Mouse (Mus musculus) heart, embryonic 14.5 days (tissue): ENCODE data around the gene Veph1. TPM values are rescaled to one million over a fixed set of nuclear protein-coding genes. Genes with fewer than 3 reads are reported as not detected.

Source experiments
- ATAC-seq: fragments of 200-750 bp; cut with Nextera tagmentation; 2 replicates; pipeline ENCODE4 v1.8.0; 2017; ENCODE audit warnings: low read depth, moderate TSS enrichment; ENCODE audit not compliant: insufficient number of reproducible peaks, insufficient read depth, low FRiP score
- H3K27ac ChIP-seq, 2 experiments: fragments of 200-500 bp in 1 of 2; fragments of 300-500 bp in 1 of 2; sonication (generic) in 1 of 2; replicated peaks in 1 of 2; 2 replicates each; pipeline ENCODE4 v1.5.1; 2012 to 2014; ENCODE audit warnings: low read depth in 2 of 2, low read length in 2 of 2, control low read depth in 1 of 2, mild to moderate bottlenecking in 1 of 2, mixed read lengths in 1 of 2; ENCODE audit not compliant: control insufficient read depth in 1 of 2, insufficient read depth in 1 of 2
- H3K27me3 ChIP-seq: fragments of 300-500 bp; sonication (generic); 2 replicates; pipeline ENCODE4 v1.6.1; 2014; ENCODE audit warnings: mild to moderate bottlenecking, low read length, control low read depth; ENCODE audit not compliant: control insufficient read depth, insufficient read depth
- H3K36me3 ChIP-seq: fragments of 300-500 bp; sonication (generic); 2 replicates; pipeline ENCODE4 v1.6.1; 2014; ENCODE audit warnings: mild to moderate bottlenecking, control low read depth, low read length, mixed read lengths; ENCODE audit not compliant: control insufficient read depth, insufficient read depth
- H3K4me1 ChIP-seq, 2 experiments: fragments of 200-500 bp in 1 of 2; fragments of 300-500 bp in 1 of 2; sonication (generic) in 1 of 2; 2 replicates each; pipeline ENCODE4 v1.6.1; 2012 to 2014; ENCODE audit warnings: low read length in 2 of 2, control low read depth in 1 of 2, mixed read lengths in 1 of 2; ENCODE audit not compliant: control insufficient read depth in 2 of 2, insufficient read depth in 2 of 2
- H3K4me2 ChIP-seq: fragments of 300-500 bp; sonication (generic); 2 replicates; pipeline ENCODE4 v1.6.1; 2014; ENCODE audit warnings: mild to moderate bottlenecking, low read length
- H3K4me3 ChIP-seq, 2 experiments: fragments of 200-500 bp in 1 of 2; fragments of 300-500 bp in 1 of 2; sonication (generic) in 1 of 2; 2 replicates each; pipeline ENCODE4 v1.5.1; 2012 to 2014; ENCODE audit warnings: low read length in 2 of 2, mild to moderate bottlenecking in 2 of 2, control low read depth in 1 of 2, low read depth in 1 of 2, moderate library complexity in 1 of 2; ENCODE audit not compliant: control insufficient read depth in 1 of 2, insufficient read depth in 1 of 2
- H3K9ac ChIP-seq: fragments of 300-500 bp; sonication (generic); 2 replicates; pipeline ENCODE4 v1.6.1; 2014; ENCODE audit warnings: mild to moderate bottlenecking, low read length
- H3K9me3 ChIP-seq: fragments of 300-500 bp; sonication (generic); 2 replicates; pipeline ENCODE4 v1.6.1; 2016; ENCODE audit warnings: low read length, control low read depth; ENCODE audit not compliant: control insufficient read depth
- WGBS: fragments of 180-500 bp; shearing (Covaris S2); extraction: QIAGEN DNeasy Blood & Tissue Kit; methylation state at CpG from one replicate; pipeline ENCODE4 v1.1.7; 2014; 5-methylcytosine and 5-hydroxymethylcytosine counted together
- polyA plus RNA-seq: library from polyadenylated mRNA; unstranded; fragments of >200 nt; fragmentation: Nextera tagmentation; extraction: Ambion mirVana; gene quantifications from 2 replicates; pipeline ENCODE4 v1.2.1, GENCODE M21; 2014

The Veph1 gene
- polyA plus RNA-seq, 1 experiment from 2014 or later = 1.0 TPM

GRCm38 (mm10) chr3:66314793-66315715, 18.4 kb upstream of the Veph1 start:
- WGBS = 60% methylated on average over 8 of the region's 8 CpGs
- H3K4me1 ChIP-seq = no peaks in the 10 kb centered on the region
- no peaks in the 10 kb centered on the region for H3K36me3 ChIP-seq
- ATAC-seq = no peak
- no peak overlapping the region for H3K4me3 ChIP-seq
- H3K9ac ChIP-seq = no peak overlapping the region
- H3K27me3 ChIP-seq = no peaks in the 10 kb centered on the region
- no peaks in the 10 kb centered on the region for H3K9me3 ChIP-seq
- H3K27ac ChIP-seq = no peak overlapping the region
- no peak overlapping the region for H3K4me2 ChIP-seq

- Histone ChIP-seq H3K9ac (no peak overlapping the region), H3K4me2 (no peak overlapping the region), H3K36me3 (no peaks in the 10 kb centered on the region), H3K4me3 (no peak overlapping the region), H3K27me3 (no peaks in the 10 kb centered on the region), H3K27ac (no peak overlapping the region), H3K4me1 (no peaks in the 10 kb centered on the region), H3K9me3 (no peaks in the 10 kb centered on the region)
- ATAC-seq = no peak
- WGBS = 73% methylated on average over 1 of the region's 1 CpGs
Measured at GRCm38 (mm10) chr3:66310586-66310985, 13.9 kb upstream of the Veph1 start.

- WGBS = 82% methylated on average over 1 of the region's 1 CpGs
- Histone ChIP-seq H3K9ac (no peak overlapping the region), H3K4me3 (no peak overlapping the region), H3K4me2 (no peak overlapping the region), H3K4me1 (no peaks in the 10 kb centered on the region), H3K27me3 (no peaks in the 10 kb centered on the region), H3K9me3 (no peaks in the 10 kb centered on the region), H3K27ac (no peak overlapping the region), H3K36me3 (no peaks in the 10 kb centered on the region)
- ATAC-seq = no peak
Measured at GRCm38 (mm10) chr3:66309531-66309930, 12.9 kb upstream of the Veph1 start.

- Histone ChIP-seq H3K36me3 (no peaks in the 10 kb centered on the region), H3K4me3 (no peak overlapping the region), H3K27ac (no peak overlapping the region), H3K27me3 (no peaks in the 10 kb centered on the region), H3K9ac (no peak overlapping the region), H3K9me3 (no peaks in the 10 kb centered on the region), H3K4me1 (peaks cover 5 to 14% of the 10 kb centered on the region in 2 experiments), H3K4me2 (no peak overlapping the region)
- 86% methylated on average over 9 of the region's 9 CpGs for WGBS
- ATAC-seq = no peak
Measured at GRCm38 (mm10) chr3:66295236-66295635, 1.4 kb downstream of the Veph1 start.

- no peak overlapping the region for H3K4me2 ChIP-seq
- H3K27ac ChIP-seq = no peak overlapping the region
- peaks cover 5 to 14% of the 10 kb centered on the region in 2 experiments for H3K4me1 ChIP-seq
- WGBS = 87% methylated on average over 3 of the region's 3 CpGs
- no peak for ATAC-seq
- no peak overlapping the region for H3K9ac ChIP-seq
- no peaks in the 10 kb centered on the region for H3K27me3 ChIP-seq
- H3K36me3 ChIP-seq = no peaks in the 10 kb centered on the region
- no peaks in the 10 kb centered on the region for H3K9me3 ChIP-seq
- no peak overlapping the region for H3K4me3 ChIP-seq
Measured at GRCm38 (mm10) chr3:66294729-66295128, 1.9 kb downstream of the Veph1 start.

GRCm38 (mm10) chr3:66292356-66292946, 4.2 kb downstream of the Veph1 start:
- Histone ChIP-seq H3K27ac (peak overlapping the region; percentile 78 to 90), H3K27me3 (no peaks in the 10 kb centered on the region), H3K4me3 (peak overlapping the region; percentile 39 to 52), H3K4me2 (peak overlapping the region; percentile 77), H3K36me3 (no peaks in the 10 kb centered on the region), H3K9ac (peak overlapping the region; percentile 63), H3K9me3 (no peaks in the 10 kb centered on the region), H3K4me1 (peaks cover 5 to 14% of the 10 kb centered on the region in 2 experiments)
- WGBS = 4% methylated on average over 20 of the region's 20 CpGs
- peak; percentile 86 for ATAC-seq

GRCm38 (mm10) chr3:66263270-66263669, 33.4 kb downstream of the Veph1 start:
- Histone ChIP-seq H3K27ac (no peak overlapping the region), H3K4me1 (peaks cover 0 to 2% of the 10 kb centered on the region in 2 experiments; a peak in 2 of 4 replicates), H3K4me3 (no peak overlapping the region), H3K27me3 (no peaks in the 10 kb centered on the region), H3K9me3 (no peaks in the 10 kb centered on the region), H3K36me3 (no peaks in the 10 kb centered on the region), H3K9ac (no peak overlapping the region), H3K4me2 (no peak overlapping the region)
- 86% methylated on average over 4 of the region's 4 CpGs for WGBS
- ATAC-seq = no peak
